Mouse (Mus musculus): Measurements from ENCODE around the gene Pde4d. TPM values are rescaled to one million over a fixed set of nuclear protein-coding genes. Genes with fewer than 3 reads are reported as not detected.

The Pde4d gene
- polyA plus RNA-seq, 1 experiment from 2014 or later = 13.6 TPM

DNA sequence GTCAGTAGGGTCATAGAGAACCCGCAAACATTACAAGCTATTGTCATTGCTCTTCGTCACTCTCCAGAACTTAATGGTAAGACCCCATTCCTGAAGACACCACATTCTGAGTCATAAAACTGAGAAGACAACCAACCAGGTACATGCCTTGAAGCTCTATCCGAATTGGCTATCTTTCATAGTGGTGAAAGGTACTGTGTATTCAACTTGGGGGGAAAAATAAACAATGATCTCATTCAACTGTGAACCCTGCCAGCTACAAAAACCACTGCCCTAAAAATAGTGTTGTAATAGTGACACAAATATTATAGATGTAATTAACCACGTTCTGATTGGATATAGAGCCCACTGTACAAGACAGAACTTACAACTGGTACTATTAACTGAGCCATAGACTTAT, 1140.3 kb downstream of the Pde4d start:
- Histone ChIP-seq H3K9me3 (ENCODE audit: control insufficient read depth, low read length) (no peaks in the 10 kb centered on the region), H3K4me2 (ENCODE audit: low read depth, low read length) (no peak overlapping the region), H3K4me1 (ENCODE audit: control insufficient read depth, insufficient read depth, low read length) (no peaks in the 10 kb centered on the region), H3K36me3 (ENCODE audit: control insufficient read depth, insufficient read depth, low read length) (no peaks in the 10 kb centered on the region), H3K27me3 (replicated peaks; ENCODE audit: control insufficient read depth, insufficient read depth, low read length) (no peaks in the 10 kb centered on the region), H3K9ac (ENCODE audit: low read depth, low read length) (no peak overlapping the region), H3K27ac (replicated peaks; ENCODE audit: low read depth, low read length) (no peak overlapping the region), H3K4me3 (ENCODE audit: low read depth, low read length) (no peak overlapping the region)
- ATAC-seq (ENCODE audit: low read depth) = no peak
- WGBS = 78% methylated on average over 4 of the region's 4 CpGs
- no peak for DNase-seq (ENCODE audit: low spot score)

DNA sequence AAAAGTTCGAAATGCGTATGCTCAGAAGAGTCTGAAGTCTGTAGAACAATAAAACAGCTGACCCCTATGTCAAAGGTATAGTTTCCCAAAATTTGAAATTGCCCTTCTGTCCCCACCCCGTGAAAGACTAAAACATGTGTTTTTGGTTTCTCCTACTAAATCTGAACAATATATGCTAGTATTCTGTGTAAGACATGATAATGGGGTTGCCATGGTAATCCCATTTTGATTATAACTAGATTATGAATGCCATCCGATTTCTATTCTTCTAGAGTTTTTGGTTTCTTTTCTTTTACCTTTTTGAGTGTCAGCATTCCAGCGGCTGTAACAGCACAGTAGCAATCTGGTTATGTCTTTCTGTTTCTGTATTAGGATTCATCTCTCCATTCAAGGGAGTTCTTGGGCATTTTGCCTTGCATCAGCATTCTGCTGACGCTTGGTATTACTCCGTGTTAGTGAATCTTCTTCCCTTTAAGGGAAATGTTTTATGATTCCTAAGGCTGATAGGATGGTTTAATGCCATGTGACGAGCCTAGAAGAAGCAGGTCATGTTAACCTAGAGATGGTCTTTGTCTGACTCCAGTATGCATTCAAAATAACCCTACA, 1142.5 kb downstream of the Pde4d start:
- Histone ChIP-seq H3K9me3 (ENCODE audit: control insufficient read depth, low read length) (no peaks in the 10 kb centered on the region), H3K4me3 (ENCODE audit: low read depth, low read length) (no peak overlapping the region), H3K4me1 (ENCODE audit: control insufficient read depth, insufficient read depth, low read length) (no peaks in the 10 kb centered on the region), H3K9ac (ENCODE audit: low read depth, low read length) (no peak overlapping the region), H3K27ac (replicated peaks; ENCODE audit: low read depth, low read length) (no peak overlapping the region), H3K27me3 (replicated peaks; ENCODE audit: control insufficient read depth, insufficient read depth, low read length) (no peaks in the 10 kb centered on the region), H3K4me2 (ENCODE audit: low read depth, low read length) (no peak overlapping the region), H3K36me3 (ENCODE audit: control insufficient read depth, insufficient read depth, low read length) (no peaks in the 10 kb centered on the region)
- DNase-seq (ENCODE audit: low spot score) (no peak), ATAC-seq (ENCODE audit: low read depth) (no peak)
- WGBS = 65% methylated on average over 8 of the region's 8 CpGs

DNA sequence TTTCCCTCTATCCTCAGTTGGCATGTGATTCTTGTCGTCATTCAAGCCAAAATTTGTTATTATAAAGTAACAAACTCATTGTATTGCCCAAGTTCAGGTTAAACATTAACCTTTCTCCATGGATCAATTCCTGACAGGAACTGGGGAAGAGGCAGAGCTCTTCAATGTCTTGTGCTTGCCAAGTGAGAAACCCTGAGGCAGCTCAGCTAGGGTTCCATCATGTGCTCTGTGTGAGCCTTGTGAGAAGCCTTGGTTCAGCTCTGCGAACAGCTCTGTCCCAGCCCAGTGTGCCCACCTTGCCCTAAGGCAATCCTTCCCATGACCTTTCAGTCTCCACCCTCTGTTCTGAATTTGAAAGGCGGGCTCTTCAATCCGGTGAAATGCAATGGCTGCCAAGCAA, 1150.0 kb downstream of the Pde4d start:
- no peak for DNase-seq (ENCODE audit: low spot score)
- 53% methylated on average over 4 of the region's 4 CpGs for WGBS

DNA sequence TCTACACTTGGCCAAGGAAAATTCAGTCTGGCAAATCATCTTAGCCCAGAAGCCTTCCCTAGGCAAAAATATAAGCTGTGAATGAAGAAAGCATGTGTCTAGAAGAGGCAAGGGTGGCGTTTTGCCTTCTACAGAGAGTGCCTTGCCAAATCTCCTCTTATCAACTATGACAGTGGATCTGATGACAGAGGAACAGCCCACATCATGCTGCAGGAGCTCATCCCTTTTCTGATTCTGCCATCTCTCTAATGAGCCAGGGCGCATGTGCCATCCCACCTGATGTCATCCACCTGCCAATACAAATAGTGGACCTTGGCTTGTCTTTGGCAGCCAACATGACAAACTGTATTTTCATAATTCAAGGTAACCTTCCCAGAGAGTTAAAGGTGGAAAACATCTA, 1154.3 kb downstream of the Pde4d start:
- Histone ChIP-seq H3K9ac (ENCODE audit: low read depth, low read length) (no peak overlapping the region), H3K9me3 (ENCODE audit: control insufficient read depth, low read length) (no peaks in the 10 kb centered on the region), H3K27ac (replicated peaks; ENCODE audit: low read depth, low read length) (no peak overlapping the region), H3K4me2 (ENCODE audit: low read depth, low read length) (no peak overlapping the region), H3K4me1 (ENCODE audit: control insufficient read depth, insufficient read depth, low read length) (no peaks in the 10 kb centered on the region), H3K36me3 (ENCODE audit: control insufficient read depth, insufficient read depth, low read length) (no peaks in the 10 kb centered on the region), H3K4me3 (ENCODE audit: low read depth, low read length) (no peak overlapping the region), H3K27me3 (replicated peaks; ENCODE audit: control insufficient read depth, insufficient read depth, low read length) (no peaks in the 10 kb centered on the region)
- WGBS = 92% methylated on average over 2 of the region's 2 CpGs
- no peak for DNase-seq (ENCODE audit: low spot score)
- ATAC-seq (ENCODE audit: low read depth) = no peak

More for the DNA sequence above, 1150.0 kb downstream of the Pde4d start:
- Histone ChIP-seq H3K9me3 (ENCODE audit: control insufficient read depth, low read length) (no peaks in the 10 kb centered on the region), H3K4me2 (ENCODE audit: low read depth, low read length) (no peak overlapping the region), H3K4me3 (ENCODE audit: low read depth, low read length) (no peak overlapping the region), H3K27ac (replicated peaks; ENCODE audit: low read depth, low read length) (no peak overlapping the region), H3K27me3 (replicated peaks; ENCODE audit: control insufficient read depth, insufficient read depth, low read length) (no peaks in the 10 kb centered on the region), H3K9ac (ENCODE audit: low read depth, low read length) (no peak overlapping the region), H3K4me1 (ENCODE audit: control insufficient read depth, insufficient read depth, low read length) (no peaks in the 10 kb centered on the region), H3K36me3 (ENCODE audit: control insufficient read depth, insufficient read depth, low read length) (no peaks in the 10 kb centered on the region)
- ATAC-seq (ENCODE audit: low read depth) = no peak

DNA sequence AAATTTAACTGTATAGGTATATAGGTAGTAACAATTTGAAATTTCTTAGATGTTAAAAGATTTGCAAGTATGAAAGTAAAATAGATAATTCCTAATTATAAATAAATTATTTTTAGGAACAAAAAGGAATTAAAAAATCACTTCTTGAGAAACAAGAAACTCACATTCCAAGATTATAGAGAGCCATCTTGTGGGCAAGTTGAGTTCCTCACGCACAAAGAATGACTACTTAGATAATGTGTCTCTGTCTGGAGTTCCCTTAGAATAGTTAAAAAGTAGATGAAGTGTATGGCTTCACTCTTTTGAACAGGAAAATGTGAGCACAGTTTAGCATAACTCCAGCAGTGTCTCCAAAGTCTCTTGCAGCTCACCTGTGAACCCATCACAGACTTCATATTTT, 1155.4 kb downstream of the Pde4d start:
- H3K4me1 ChIP-seq (ENCODE audit: control insufficient read depth, insufficient read depth, low read length) = no peaks in the 10 kb centered on the region
- H3K9ac ChIP-seq (ENCODE audit: low read depth, low read length) = no peak overlapping the region
- no peaks in the 10 kb centered on the region for H3K27me3 ChIP-seq (replicated peaks; ENCODE audit: control insufficient read depth, insufficient read depth, low read length)
- H3K4me3 ChIP-seq (ENCODE audit: low read depth, low read length) = no peak overlapping the region
- H3K9me3 ChIP-seq (ENCODE audit: control insufficient read depth, low read length) = no peaks in the 10 kb centered on the region
- no peaks in the 10 kb centered on the region for H3K36me3 ChIP-seq (ENCODE audit: control insufficient read depth, insufficient read depth, low read length)
- ATAC-seq (ENCODE audit: low read depth) (no peak), DNase-seq (ENCODE audit: low spot score) (no peak)
- H3K27ac ChIP-seq (replicated peaks; ENCODE audit: low read depth, low read length) = no peak overlapping the region
- 71% methylated on average over 1 of the region's 1 CpGs for WGBS
- H3K4me2 ChIP-seq (ENCODE audit: low read depth, low read length) = no peak overlapping the region

DNA sequence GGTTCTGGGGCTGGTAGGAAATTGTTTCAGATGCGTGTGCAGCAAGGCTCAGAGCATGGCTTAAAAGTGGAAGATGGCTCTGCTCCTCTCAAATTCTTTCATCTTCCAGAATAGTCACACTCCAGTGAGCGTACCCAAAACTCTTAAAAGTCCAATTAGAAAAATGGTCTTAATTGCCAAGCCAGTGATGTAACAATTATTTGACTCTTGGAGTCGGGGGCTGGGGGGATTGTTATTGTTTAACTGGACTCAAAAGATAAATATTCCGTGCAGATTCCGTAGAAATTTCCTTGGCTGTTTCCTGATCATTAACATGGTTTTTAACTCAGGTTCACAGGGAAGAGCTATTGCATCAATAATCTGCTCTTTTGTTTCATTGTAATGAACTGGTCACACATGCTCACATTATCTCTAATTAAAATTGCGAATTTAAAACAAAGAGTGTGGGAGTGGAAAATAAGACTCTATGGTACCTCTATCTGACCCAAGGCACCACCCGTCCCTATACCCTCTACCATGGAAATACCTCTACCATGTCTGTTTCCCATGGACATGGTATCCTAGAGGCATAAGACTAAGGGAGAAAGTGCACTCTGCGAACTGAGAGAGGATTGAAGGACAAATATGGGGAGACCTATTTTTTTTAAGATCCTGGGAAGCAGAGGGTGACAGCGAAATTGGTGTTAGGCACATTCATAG, 1159.5 kb downstream of the Pde4d start:
- Histone ChIP-seq H3K4me2 (ENCODE audit: low read depth, low read length) (no peak overlapping the region), H3K4me1 (ENCODE audit: control insufficient read depth, insufficient read depth, low read length) (peaks cover 4% of the 10 kb centered on the region; the same call in 1 of the 2 replicates), H3K9me3 (ENCODE audit: control insufficient read depth, low read length) (no peaks in the 10 kb centered on the region), H3K27ac (replicated peaks; ENCODE audit: low read depth, low read length) (no peak overlapping the region), H3K27me3 (replicated peaks; ENCODE audit: control insufficient read depth, insufficient read depth, low read length) (no peaks in the 10 kb centered on the region), H3K4me3 (ENCODE audit: low read depth, low read length) (no peak overlapping the region), H3K36me3 (ENCODE audit: control insufficient read depth, insufficient read depth, low read length) (no peaks in the 10 kb centered on the region), H3K9ac (ENCODE audit: low read depth, low read length) (no peak overlapping the region)
- ATAC-seq (ENCODE audit: low read depth) (no peak), DNase-seq (ENCODE audit: low spot score) (no peak)
- 76% methylated on average over 9 of the region's 9 CpGs for WGBS

DNA sequence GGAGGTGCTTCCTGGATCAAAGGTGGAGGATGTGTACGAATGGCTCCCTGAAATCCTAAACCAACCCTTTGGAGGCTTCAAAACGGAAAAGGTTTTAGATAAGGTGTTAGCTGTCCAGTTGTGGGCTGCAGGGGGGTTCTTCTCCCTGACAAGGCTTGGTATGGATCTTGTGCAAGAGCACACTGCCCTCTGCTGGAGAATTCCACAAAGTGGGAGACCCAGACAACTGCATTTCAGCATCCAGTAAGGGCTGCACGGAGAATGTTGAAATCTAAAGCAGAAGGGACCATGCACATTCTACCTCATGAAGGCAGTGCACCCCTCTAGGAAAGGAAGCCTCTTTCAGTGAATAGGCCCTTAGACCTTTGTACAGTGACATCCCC, 1160.0 kb downstream of the Pde4d start:
- ATAC-seq (ENCODE audit: low read depth) = peak; percentile 53; the same call in 1 of the 2 replicates
- peak; percentile 79 for DNase-seq (ENCODE audit: low spot score)
- 15% methylated on average over 3 of the region's 3 CpGs for WGBS
- H3K9ac ChIP-seq (ENCODE audit: low read depth, low read length) = no peak overlapping the region
- no peaks in the 10 kb centered on the region; the same call in 1 of the 2 replicates for H3K27me3 ChIP-seq (replicated peaks; ENCODE audit: control insufficient read depth, insufficient read depth, low read length)
- H3K36me3 ChIP-seq (ENCODE audit: control insufficient read depth, insufficient read depth, low read length) = no peaks in the 10 kb centered on the region
- H3K27ac ChIP-seq (replicated peaks; ENCODE audit: low read depth, low read length) = no peak overlapping the region
- peaks cover 4% of the 10 kb centered on the region; the same call in 1 of the 2 replicates for H3K4me1 ChIP-seq (ENCODE audit: control insufficient read depth, insufficient read depth, low read length)
- H3K4me3 ChIP-seq (ENCODE audit: low read depth, low read length) = no peak overlapping the region
- H3K4me2 ChIP-seq (ENCODE audit: low read depth, low read length) = no peak overlapping the region
- no peaks in the 10 kb centered on the region for H3K9me3 ChIP-seq (ENCODE audit: control insufficient read depth, low read length)

DNA sequence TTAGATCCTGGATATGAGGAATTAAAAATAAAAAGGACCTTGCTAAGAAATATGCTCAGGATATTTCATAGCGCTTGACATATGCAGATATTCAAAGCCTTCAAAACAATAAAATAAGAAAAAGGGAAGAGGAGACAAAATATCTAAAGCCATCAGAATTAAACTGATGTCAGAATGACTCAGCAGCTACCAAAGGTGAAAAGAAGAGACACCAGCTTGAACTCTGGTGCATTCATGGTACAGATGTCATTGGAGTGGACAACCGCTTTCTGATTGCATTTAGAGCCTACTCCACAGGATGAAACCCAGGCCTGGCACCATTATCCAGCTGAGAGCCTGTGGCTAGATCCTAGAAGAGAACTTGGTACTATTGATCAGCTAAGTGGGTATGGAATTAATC, 1161.0 kb downstream of the Pde4d start:
- DNase-seq (ENCODE audit: low spot score) (no peak), ATAC-seq (ENCODE audit: low read depth) (no peak)
- Histone ChIP-seq H3K36me3 (ENCODE audit: control insufficient read depth, insufficient read depth, low read length) (no peaks in the 10 kb centered on the region), H3K27ac (replicated peaks; ENCODE audit: low read depth, low read length) (no peak overlapping the region), H3K9me3 (ENCODE audit: control insufficient read depth, low read length) (no peaks in the 10 kb centered on the region), H3K4me3 (ENCODE audit: low read depth, low read length) (no peak overlapping the region), H3K4me1 (ENCODE audit: control insufficient read depth, insufficient read depth, low read length) (peaks cover 4% of the 10 kb centered on the region; the same call in 1 of the 2 replicates), H3K27me3 (replicated peaks; ENCODE audit: control insufficient read depth, insufficient read depth, low read length) (no peaks in the 10 kb centered on the region; the same call in 1 of the 2 replicates), H3K9ac (ENCODE audit: low read depth, low read length) (no peak overlapping the region), H3K4me2 (ENCODE audit: low read depth, low read length) (no peak overlapping the region)
- 94% methylated on average over 2 of the region's 2 CpGs for WGBS

Data from embryonic facial prominence, embryonic 14.5 days (tissue).